Mouse (Mus musculus) frontal cortex, adult (tissue): ENCODE data around the gene P2ry13.

Experiments
- ATAC-seq: cut with Nextera tagmentation; 2 replicates; pipeline ENCODE4 v1.9.2; 2017; ENCODE audit warnings: mild to moderate bottlenecking, moderate library complexity, mixed read lengths; ENCODE audit not compliant: low TSS enrichment

The P2ry13 gene

GRCm38 (mm10) chr3:59210727-59211126 is at the start of gene P2ry13:
TSS of gene P2ry13 (minus strand) at chr3:59210882.
- no peak for ATAC-seq

- ATAC-seq: peak; percentile 60
Observed at GRCm38 (mm10) chr3:59257740-59258664, 47.3 kb upstream of the P2ry13 start.

DNA sequence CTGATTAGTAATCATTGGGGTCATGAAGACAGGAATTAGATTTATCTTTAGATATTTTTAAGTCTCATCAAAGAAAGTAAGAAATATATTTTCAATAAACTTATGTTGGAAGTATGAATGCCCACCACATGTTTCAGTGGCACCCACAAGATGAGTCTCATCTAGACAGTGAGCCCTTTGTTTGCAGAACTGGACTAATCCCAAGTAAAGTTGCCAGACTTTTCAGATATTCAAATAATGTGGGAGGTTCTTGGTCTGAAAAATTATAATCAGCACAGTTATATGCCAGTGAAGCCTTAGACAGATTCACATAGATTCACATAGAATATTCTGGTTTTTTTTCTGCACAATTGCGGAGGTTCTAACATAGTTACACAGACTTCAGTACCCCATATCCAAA is 39.8 kb upstream of the P2ry13 start:
- no peak for ATAC-seq

DNA sequence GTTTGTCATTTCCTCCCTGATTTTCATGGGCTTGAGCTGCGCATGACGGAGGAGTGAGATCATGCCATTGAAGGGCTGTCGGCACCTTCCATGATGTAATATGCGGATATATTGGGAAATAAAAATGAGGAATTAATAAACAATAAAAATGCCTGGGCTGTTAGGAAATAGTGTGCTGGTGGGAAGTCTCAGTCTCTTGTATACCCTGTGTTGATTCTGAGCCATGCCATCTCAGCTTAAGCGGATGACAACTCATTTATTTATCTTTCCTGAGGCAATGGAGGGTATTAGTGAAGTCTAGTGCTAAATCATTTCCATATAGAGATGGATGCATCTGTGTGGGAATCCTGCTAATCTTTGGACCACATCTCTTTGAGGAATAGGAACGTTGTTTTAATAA is 37.3 kb upstream of the P2ry13 start:
- ATAC-seq: no peak

DNA sequence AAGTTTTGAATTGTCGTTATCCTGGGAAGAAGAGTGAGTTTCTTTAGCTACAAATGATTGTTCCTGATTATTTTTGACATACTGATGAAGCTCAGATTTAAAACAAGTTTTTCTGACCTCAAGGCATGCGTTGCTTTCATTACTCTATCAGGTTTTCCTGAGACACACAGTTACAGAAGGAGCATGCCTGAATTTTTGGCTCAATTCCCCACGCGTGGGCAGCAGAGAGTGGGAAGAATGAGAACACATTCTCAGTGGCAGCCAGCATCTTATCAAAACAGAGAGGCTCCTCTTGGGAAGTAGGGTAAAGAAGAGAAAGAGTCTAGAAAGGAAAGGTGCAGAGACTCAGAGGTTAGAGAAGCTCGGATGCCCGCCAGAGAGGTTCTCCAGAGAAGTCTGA is 32.7 kb upstream of the P2ry13 start:
- ATAC-seq: peak; percentile 98

DNA sequence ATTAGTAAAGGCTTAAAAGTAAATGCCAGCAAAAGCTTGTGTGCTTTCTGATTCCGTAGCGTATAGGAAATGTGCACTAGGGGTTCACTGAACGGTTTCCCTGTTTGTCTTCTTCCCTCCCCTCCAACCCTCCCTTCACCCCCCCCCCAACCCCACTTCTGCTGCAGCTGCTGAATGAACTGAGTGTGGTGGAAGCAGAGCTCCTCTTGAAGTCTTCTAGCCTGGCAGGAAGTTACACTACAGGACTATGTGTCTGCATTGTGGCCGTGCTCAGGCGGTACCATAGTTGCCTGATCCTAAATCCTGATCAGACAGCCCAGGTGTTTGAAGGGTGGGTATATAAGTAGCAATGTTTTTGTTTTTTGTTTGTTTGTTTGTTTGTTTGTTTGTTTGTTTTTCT is 24.2 kb upstream of the P2ry13 start:
- no peak for ATAC-seq

DNA sequence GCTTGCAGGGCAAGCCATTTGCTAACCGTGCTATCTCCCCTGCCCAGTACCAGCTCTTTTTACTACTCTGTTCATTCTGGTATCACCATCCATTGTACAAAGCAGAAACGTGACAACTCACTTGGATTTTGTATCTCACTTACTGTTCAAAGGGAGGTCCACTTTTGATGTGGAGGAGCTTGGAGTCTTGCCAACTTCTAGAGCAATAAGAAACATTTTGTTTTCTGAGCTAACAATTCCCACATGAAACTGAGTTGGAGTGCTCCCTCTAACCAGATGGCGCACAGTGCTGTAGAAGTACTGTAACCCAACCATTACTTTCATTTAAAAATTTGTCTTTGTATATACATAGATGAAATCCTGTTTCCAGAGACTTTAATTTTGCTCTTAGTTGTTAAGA is 20.2 kb upstream of the P2ry13 start:
- peak; percentile 43; the same call in 1 of the 2 replicates for ATAC-seq

DNA sequence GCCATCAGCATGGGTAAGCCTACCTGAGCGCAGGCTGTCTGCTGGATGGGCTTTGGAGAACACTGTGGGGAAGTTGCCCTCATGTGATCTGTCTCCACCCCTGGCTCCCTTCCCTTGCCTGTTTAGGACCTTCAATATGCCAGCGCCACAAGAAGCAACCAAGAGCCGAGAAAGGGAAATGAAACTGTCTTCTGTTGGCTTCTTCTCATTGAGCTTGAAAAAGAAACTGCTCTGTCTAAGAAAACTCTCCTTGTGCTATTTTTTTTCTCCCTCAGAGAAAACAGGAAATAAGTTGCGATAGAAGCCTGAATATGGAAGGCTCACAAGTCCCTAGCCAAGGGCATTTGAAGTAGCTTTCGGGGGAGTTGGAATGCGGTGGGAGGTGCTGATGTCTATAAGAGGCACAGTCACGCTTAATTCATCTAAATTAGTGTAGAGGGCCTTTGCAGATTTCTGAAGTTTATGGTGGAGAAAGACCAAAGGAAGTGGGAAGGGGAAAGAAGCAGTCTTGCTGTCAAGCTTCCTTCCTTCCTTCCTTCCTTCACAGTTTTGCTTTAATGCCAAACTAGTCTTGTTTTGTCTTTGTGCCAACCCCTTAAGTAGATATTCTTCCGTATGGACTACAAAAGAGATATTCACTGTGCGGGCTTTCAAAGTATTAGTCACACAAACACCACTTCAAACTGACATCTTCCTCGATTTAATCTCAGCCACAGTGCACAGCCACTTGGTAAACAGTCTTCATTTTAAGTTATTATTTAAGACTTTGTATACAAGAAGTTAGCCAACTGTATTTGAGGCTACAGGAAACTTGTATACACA is 18.3 kb upstream of the P2ry13 start:
- peak; percentile 85 for ATAC-seq

DNA sequence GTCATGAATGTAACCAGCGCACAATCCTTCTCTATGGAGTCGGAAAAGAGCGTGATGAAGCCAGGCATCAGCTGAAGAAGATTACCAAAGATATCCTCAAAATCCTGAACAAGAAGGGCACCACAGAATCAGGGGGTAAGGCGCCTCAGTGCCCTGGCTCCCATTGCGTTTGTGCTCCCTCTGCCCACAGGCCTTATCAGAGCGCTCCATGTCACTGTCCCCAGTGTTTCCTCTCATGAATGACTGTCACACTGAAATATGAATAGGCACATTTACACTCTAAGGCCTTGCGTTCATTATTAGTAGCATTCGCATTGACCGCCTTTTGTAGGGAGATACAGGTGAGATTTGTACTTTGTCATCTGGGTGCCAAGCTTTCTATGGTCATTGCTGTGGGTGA is 17.0 kb upstream of the P2ry13 start:
- ATAC-seq: no peak

GRCm38 (mm10) chr3:59225411-59225810 is 14.7 kb upstream of the P2ry13 start:
- ATAC-seq: no peak

DNA sequence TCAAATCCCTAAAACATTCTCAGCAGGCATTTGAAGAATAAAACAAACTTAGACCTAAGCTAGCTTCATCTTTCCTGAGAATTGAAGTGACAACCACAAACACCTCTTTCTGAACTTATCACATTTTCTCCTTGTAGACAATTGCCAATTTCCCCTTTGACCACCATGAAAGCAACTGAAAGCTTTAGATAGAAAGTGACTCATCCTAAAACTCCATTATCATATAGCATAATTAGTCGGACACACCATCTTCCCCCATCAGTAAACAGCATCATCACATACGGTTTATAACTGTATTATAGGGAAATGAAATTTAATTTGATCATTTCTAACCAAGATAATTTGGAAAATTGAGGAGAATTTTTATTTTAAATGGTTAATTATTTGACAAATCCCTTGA is 11.6 kb upstream of the P2ry13 start:
- no peak for ATAC-seq

- no peak for ATAC-seq
Observed at GRCm38 (mm10) chr3:59219326-59219725, 8.6 kb upstream of the P2ry13 start.

GRCm38 (mm10) chr3:59217211-59217610 is 6.5 kb upstream of the P2ry13 start:
- ATAC-seq: no peak

- ATAC-seq: no peak
Observed at GRCm38 (mm10) chr3:59212404-59212803, 1.7 kb upstream of the P2ry13 start.

- ATAC-seq: peak; percentile 26; the same call in 1 of the 2 replicates
Observed at GRCm38 (mm10) chr3:59211784-59212183, 1.1 kb upstream of the P2ry13 start.

- no peak for ATAC-seq
Observed at GRCm38 (mm10) chr3:59210089-59210488, 593 bp downstream of the P2ry13 start.

GRCm38 (mm10) chr3:59208650-59209548 is 1.8 kb downstream of the P2ry13 start:
- ATAC-seq: peak; percentile 68

DNA sequence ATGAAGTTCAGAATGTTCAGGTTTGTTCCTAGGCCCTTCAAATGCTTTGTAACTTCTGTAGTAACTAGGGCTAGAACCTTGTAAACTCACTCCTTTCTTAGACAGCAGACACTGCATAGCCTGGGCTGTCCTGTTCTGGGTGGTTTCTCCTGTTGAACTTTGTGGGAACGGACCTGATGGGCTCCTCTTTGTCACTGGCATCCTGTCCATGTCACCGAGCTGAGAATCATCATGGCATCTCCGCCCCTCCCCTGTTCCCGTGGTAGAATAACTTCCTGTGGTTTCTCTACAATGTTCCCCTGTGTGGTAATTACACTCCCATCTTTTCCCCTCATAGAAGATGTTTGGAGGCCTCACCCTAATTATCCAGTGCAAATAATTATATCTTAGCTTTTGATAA is 4.7 kb downstream of the P2ry13 start:
- no peak for ATAC-seq

DNA sequence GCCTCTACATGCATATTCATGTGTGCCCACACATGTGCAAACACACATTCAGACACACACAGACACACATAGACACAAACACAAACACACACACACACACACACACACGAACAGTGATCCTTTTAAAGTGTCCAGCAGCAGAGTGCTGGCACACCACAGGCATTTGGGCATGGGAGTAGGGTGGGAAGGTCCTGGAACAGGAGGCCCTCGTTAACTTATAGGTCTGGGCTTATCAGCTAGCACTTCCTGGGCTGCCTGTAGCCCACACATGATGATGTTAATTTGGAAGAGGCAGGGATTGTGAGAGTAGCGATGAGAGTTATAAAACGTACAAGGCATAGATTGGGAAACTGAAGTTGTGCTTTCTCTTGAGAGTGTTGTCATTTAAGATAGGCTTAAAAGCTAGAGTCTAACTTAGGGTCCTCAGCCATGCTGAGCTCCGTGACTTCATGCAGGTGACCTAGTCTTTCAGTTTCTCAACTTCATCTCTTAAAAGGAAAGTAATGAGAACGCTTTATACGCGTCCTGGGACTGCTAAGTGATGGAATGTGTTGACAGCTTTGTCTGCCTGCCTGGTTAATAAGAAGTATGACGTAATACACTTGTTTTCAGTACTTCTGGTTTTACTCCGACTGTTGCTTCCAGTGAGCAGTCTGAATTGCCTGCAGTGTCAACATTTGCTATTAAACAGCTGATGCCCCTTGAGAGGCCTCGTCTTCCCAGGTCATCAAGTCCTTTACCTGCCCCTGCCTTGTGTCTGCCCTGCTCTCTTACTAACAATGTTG is 5.8 kb downstream of the P2ry13 start:
- ATAC-seq: 0 out of 2 replicates have a peak, but pooled peaks have one; percentile 14

- ATAC-seq: peak; percentile 76
Observed at GRCm38 (mm10) chr3:59203802-59204520, 6.7 kb downstream of the P2ry13 start.
